Mouse (Mus musculus): ENCODE results near the gene Dtnbp1.

Gene Dtnbp1

GRCm38 (mm10) chr13:44904271-44904670 is 97.7 kb downstream of the Dtnbp1 start:
- DNase-seq (ENCODE audit: low spot score in 2 of 2) = no peak

GRCm38 (mm10) chr13:44903416-44903815 is 98.5 kb downstream of the Dtnbp1 start:
- no peak for DNase-seq (ENCODE audit: low spot score in 2 of 2)

GRCm38 (mm10) chr13:44902299-44902698 is 99.6 kb downstream of the Dtnbp1 start:
- DNase-seq (ENCODE audit: low spot score in 2 of 2) = no peak

- DNase-seq (ENCODE audit: low spot score in 2 of 2) = no peak
Measured at GRCm38 (mm10) chr13:44896211-44896610, 105.7 kb downstream of the Dtnbp1 start.

- no peak for DNase-seq (ENCODE audit: low spot score in 2 of 2)
Measured at GRCm38 (mm10) chr13:44891813-44892730, 109.9 kb downstream of the Dtnbp1 start.

GRCm38 (mm10) chr13:44890612-44891011 is 111.3 kb downstream of the Dtnbp1 start:
- DNase-seq (ENCODE audit: low spot score in 2 of 2) = no peak

GRCm38 (mm10) chr13:44886221-44886620 is 115.7 kb downstream of the Dtnbp1 start:
- DNase-seq (ENCODE audit: low spot score in 2 of 2) = no peak

- DNase-seq (ENCODE audit: low spot score in 2 of 2) = no peak
Measured at GRCm38 (mm10) chr13:44881001-44881400, 120.9 kb downstream of the Dtnbp1 start.

GRCm38 (mm10) chr13:44876799-44877198 is 125.1 kb downstream of the Dtnbp1 start:
- no peak for DNase-seq (ENCODE audit: low spot score in 2 of 2)

Measured in frontal cortex, postnatal 25 days (tissue).